Mouse (Mus musculus): ENCODE measurements around the gene Mylpf.
A peak's percentile ranks its signal among the peaks of the same experiment; 100 is the strongest.

DNA sequence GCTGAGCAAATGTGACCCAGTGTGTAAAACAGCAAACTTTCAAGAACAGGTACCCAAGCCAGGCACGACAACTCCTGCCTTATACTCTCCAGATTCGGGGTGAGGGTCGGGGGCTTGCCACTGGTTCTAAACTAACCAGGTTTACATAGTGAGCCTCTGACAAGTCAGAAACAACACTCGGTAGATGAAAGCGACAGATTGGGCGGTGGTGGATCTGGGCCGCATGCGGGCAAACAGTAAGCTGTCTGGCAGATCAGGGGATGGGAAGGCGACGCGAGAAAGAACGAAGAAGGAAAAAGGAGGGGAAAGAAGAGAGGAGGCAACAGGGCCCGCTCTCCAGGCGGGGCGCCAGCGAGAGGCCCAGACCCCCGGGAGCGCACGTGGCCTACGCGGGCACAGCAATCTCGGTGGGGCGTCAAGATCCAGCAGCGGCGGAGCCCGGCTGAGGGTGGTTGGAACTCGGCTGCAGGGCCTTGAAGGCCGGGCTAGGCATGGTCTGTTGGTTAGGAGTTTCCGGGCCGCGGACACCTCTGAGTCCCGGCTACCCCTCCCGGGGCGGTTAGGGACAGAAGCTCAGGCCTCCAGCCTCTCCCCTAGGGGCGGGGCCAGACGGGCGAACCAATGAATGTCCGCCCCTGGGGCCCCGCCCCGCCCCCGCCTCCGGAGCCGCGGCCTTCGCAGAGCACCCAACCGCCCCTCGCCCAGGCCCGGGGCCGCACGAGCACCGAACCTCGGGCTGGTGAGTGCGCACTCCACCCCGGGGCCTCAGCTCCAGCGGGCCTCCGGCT is 35.4 kb downstream of the Mylpf start, which contains the start of gene Zfp771:
- TF ChIP-seq CTCF (IDR thresholded peaks at IDR 0.05; ENCODE audit: borderline replicate concordance, control insufficient read depth, extremely low read depth, insufficient read depth, low read length, poor library complexity) (0 out of 2 replicates have a peak, but pooled peaks have one; percentile 41), POLR2A (IDR thresholded peaks at IDR 0.05; ENCODE audit: control insufficient read depth, extremely low read depth, insufficient read depth, low read length, poor library complexity) (peak; percentile 71; the same call in 1 of the 2 replicates)

Measured in thymus, adult 2 months (tissue).